Mouse (Mus musculus) limb, embryonic 12.5 days (tissue): ENCODE measurements at regions not wholly inside any gene's neighbourhood (a gene's known extent, or its start where the extent isn't known, plus 50 kb on each side); places are given as distances from the start of the nearest gene placed in this dataset.

Experiments used
- ATAC-seq: fragments of 200-750 bp; cut with Nextera tagmentation; 2 replicates; pipeline ENCODE4 v1.8.0; 2017; ENCODE audit warnings: low read depth, moderate TSS enrichment; ENCODE audit not compliant: insufficient number of reproducible peaks, insufficient read depth, low FRiP score, low TSS enrichment
- H3K27ac ChIP-seq: fragments of 300-500 bp; sonication (generic); 2 replicates; pipeline ENCODE4 v1.5.1; 2016; ENCODE audit warnings: mild to moderate bottlenecking, moderate library complexity
- H3K27me3 ChIP-seq: fragments of 300-500 bp; sonication (generic); 2 replicates; pipeline ENCODE4 v1.6.1; 2016; ENCODE audit warnings: mild to moderate bottlenecking, moderate library complexity
- H3K36me3 ChIP-seq: fragments of 300-500 bp; sonication (generic); 2 replicates; pipeline ENCODE4 v1.6.1; 2016; ENCODE audit warnings: mild to moderate bottlenecking, moderate library complexity
- H3K4me1 ChIP-seq: fragments of 300-500 bp; sonication (generic); replicated peaks from 2 replicates; pipeline ENCODE4 v1.6.1; 2016
- H3K4me2 ChIP-seq: fragments of 300-500 bp; sonication (generic); 2 replicates; pipeline ENCODE4 v1.6.1; 2016; ENCODE audit warnings: mild to moderate bottlenecking, moderate library complexity
- H3K4me3 ChIP-seq: fragments of 300-500 bp; sonication (generic); replicated peaks from 2 replicates; pipeline ENCODE4 v1.5.1; 2016; ENCODE audit warnings: mild to moderate bottlenecking
- H3K9ac ChIP-seq: fragments of 300-500 bp; sonication (generic); replicated peaks from 2 replicates; pipeline ENCODE4 v1.6.1; 2016; ENCODE audit warnings: mild to moderate bottlenecking, moderate library complexity
- H3K9me3 ChIP-seq: fragments of 300-500 bp; sonication (generic); 2 replicates; pipeline ENCODE4 v1.6.1; 2016; ENCODE audit warnings: mild to moderate bottlenecking, moderate library complexity
- WGBS: fragments of 180-500 bp; shearing (Covaris S2); methylation state at CpG from one replicate; pipeline ENCODE4 v1.1.7; 2016; 5-methylcytosine and 5-hydroxymethylcytosine counted together

GRCm38 (mm10) chr11:114233636-114234541 lies 167.0 kb upstream of the Sdk2 start:
- H3K9me3 ChIP-seq: no peaks in the 10 kb centered on the region
- no peak for ATAC-seq
- H3K27me3 ChIP-seq: no peaks in the 10 kb centered on the region
- 86% methylated on average over 19 of the region's 19 CpGs for WGBS
- H3K4me3 ChIP-seq: no peak overlapping the region
- H3K27ac ChIP-seq: no peak overlapping the region
- H3K4me2 ChIP-seq: no peak overlapping the region
- H3K36me3 ChIP-seq: no peaks in the 10 kb centered on the region
- H3K9ac ChIP-seq: no peak overlapping the region
- H3K4me1 ChIP-seq: peaks cover 19% of the 10 kb centered on the region

DNA sequence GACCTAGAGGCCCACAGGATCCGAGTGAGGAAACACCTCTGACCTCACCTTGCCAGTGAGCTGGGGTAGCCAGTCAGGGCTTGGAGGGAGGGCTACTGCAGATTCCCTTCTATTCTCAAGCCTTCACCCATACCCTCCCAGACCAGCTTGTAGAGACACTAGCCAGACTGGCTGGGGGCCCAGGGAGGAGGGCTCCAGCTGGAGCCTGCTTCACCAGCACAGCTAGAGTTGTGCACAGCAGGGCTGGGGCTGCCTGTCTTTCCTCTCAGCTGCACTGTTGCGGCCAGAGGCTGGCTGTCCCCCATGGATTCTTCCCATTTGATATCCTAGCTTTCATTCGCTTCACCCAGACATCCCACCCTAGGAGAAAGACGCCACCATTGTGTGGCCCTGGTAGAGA lies 165.0 kb upstream of the Sdk2 start:
- Histone ChIP-seq H3K9ac (0 out of 2 replicates have a peak overlapping the region, but pooled peaks have one; percentile 1), H3K4me2 (no peak overlapping the region), H3K27ac (no peak overlapping the region), H3K4me3 (no peak overlapping the region), H3K4me1 (peaks cover 16% of the 10 kb centered on the region), H3K36me3 (no peaks in the 10 kb centered on the region), H3K27me3 (no peaks in the 10 kb centered on the region; the same call in 1 of the 2 replicates), H3K9me3 (no peaks in the 10 kb centered on the region)
- no peak for ATAC-seq
- WGBS: 79% methylated on average over 4 of the region's 4 CpGs

DNA sequence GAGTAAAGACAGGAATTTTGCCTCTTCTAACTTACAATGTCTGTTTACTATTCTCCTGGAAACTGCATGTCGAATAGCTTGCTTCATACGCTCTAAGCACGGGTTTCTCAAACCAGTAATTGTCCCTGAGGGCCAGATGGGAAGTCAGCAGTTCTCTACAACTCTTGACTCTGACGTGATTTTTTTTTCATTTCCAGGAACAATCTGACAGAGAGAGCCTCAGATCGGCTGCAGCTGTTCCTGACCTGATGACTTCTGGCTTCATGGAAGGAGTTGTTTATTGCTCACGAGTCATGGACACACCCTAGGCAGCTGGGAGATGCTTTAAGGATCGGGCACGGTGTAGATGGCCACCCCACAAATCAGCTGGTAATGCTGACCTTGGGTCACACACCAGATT lies 162.9 kb upstream of the Sdk2 start:
- Histone ChIP-seq H3K4me1 (peaks cover 16% of the 10 kb centered on the region), H3K4me2 (peak overlapping the region; percentile 9; the same call in 1 of the 2 replicates), H3K27me3 (no peaks in the 10 kb centered on the region; the same call in 1 of the 2 replicates), H3K36me3 (no peaks in the 10 kb centered on the region), H3K9ac (no peak overlapping the region), H3K27ac (peak overlapping the region; percentile 73; the same call in 1 of the 2 replicates), H3K9me3 (no peaks in the 10 kb centered on the region), H3K4me3 (no peak overlapping the region)
- no peak for ATAC-seq
- 17% methylated on average over 8 of the region's 8 CpGs for WGBS

DNA sequence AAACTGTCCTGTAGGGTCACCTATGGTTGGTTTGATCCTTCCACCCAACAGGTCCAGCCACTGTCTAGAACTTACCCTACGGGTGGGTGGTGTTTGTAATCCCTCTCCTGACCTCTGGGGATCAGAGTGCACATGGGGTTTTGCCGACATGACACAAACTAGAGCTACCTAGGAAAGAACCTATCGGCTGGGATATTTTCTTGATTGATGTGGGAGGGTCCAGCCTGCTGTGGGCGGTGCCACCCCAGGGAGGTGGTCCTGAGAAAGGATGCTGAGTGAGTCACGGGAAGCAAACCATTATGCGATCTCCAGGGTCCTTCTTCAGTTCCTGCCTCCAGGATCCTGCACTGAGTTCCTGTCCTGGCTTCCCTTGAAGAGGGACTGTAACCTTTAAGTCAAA lies 162.3 kb upstream of the Sdk2 start:
- whole genome bisulfite sequencing: 82% methylated on average over 6 of the region's 6 CpGs
- H3K9ac ChIP-seq: no peak overlapping the region
- no peak overlapping the region for H3K4me3 ChIP-seq
- ATAC-seq: no peak
- H3K9me3 ChIP-seq: no peaks in the 10 kb centered on the region
- peak overlapping the region; percentile 73; the same call in 1 of the 2 replicates for H3K27ac ChIP-seq
- H3K27me3 ChIP-seq: no peaks in the 10 kb centered on the region; the same call in 1 of the 2 replicates
- peaks cover 13% of the 10 kb centered on the region for H3K4me1 ChIP-seq
- H3K4me2 ChIP-seq: no peak overlapping the region; the same call in 1 of the 2 replicates
- H3K36me3 ChIP-seq: no peaks in the 10 kb centered on the region

- Histone ChIP-seq H3K36me3 (no peaks in the 10 kb centered on the region), H3K4me3 (no peak overlapping the region), H3K4me2 (no peak overlapping the region), H3K4me1 (peaks cover 8% of the 10 kb centered on the region), H3K27ac (no peak overlapping the region), H3K27me3 (no peaks in the 10 kb centered on the region; the same call in 1 of the 2 replicates), H3K9me3 (peaks cover 10% of the 10 kb centered on the region), H3K9ac (no peak overlapping the region)
- 90% methylated on average over 13 of the region's 13 CpGs for WGBS
- ATAC-seq: no peak
These were observed 159.7 kb upstream of the Sdk2 start for GRCm38 (mm10) chr11:114226553-114226952.

DNA sequence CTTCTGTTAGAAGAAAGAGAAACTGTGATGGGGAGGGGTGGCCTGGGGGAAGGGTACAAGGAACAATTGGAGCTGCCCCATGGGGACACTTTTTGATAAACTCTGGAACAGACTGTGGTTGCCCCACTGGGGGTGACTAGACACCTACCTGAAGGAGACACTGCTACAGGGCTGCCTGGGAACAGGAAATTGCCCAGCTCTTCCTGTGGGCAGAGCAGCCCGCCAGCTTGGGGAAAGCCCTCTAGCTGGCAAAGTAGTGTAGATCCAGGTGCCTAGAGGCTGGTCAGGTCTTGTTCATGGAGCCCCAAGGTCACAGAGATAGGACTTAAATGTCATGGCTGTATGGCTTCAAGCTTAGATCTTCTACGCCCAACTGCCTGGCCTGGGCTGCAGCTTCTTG lies 157.9 kb upstream of the Sdk2 start:
- no peak overlapping the region for H3K4me2 ChIP-seq
- no peak overlapping the region for H3K4me3 ChIP-seq
- peaks cover 5% of the 10 kb centered on the region for H3K4me1 ChIP-seq
- H3K9ac ChIP-seq: no peak overlapping the region
- H3K9me3 ChIP-seq: peaks cover 10% of the 10 kb centered on the region
- 84% methylated on average over 2 of the region's 2 CpGs for WGBS
- ATAC-seq: no peak
- H3K27ac ChIP-seq: no peak overlapping the region
- H3K27me3 ChIP-seq: no peaks in the 10 kb centered on the region; the same call in 1 of the 2 replicates
- no peaks in the 10 kb centered on the region for H3K36me3 ChIP-seq

DNA sequence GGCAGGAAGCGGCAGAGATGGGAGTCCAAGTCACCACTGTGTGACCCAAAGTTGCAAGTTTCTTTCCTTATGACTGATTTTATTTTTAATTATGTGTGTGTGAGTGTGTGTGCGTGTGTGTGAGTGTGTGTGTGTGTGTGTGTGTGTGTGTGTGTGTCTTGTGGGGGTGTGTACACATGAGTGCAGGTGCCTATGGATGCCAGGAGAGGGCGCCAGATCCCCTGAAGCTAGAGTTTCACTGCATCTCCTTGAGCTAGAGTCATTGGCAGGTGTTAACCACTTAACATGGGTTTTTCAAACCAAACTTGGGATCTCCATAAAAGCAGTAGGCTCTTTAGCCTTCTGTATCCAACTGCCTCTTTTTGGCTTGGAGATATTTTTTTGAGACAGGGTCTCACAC lies 156.2 kb upstream of the Sdk2 start:
- H3K9me3 ChIP-seq: peaks cover 10% of the 10 kb centered on the region

GRCm38 (mm10) chr11:114220466-114220865 lies 153.6 kb upstream of the Sdk2 start:
- H3K4me3 ChIP-seq: no peak overlapping the region
- no peak overlapping the region for H3K9ac ChIP-seq
- peaks cover 10% of the 10 kb centered on the region for H3K9me3 ChIP-seq
- no peaks in the 10 kb centered on the region for H3K36me3 ChIP-seq
- no peak overlapping the region for H3K4me2 ChIP-seq
- ATAC-seq: no peak
- H3K4me1 ChIP-seq: peaks cover 31% of the 10 kb centered on the region
- H3K27me3 ChIP-seq: peaks cover 26% of the 10 kb centered on the region
- WGBS: 95% methylated on average over 2 of the region's 2 CpGs
- no peak overlapping the region for H3K27ac ChIP-seq

More for the DNA sequence above, 156.2 kb upstream of the Sdk2 start:
- no peak overlapping the region for H3K27ac ChIP-seq
- H3K27me3 ChIP-seq: peaks cover 1% of the 10 kb centered on the region; the same call in 1 of the 2 replicates
- no peak for ATAC-seq
- no peak overlapping the region for H3K4me2 ChIP-seq
- 88% methylated on average over 3 of the region's 3 CpGs for WGBS
- peaks cover 15% of the 10 kb centered on the region for H3K4me1 ChIP-seq
- H3K9ac ChIP-seq: no peak overlapping the region
- H3K4me3 ChIP-seq: no peak overlapping the region
- no peaks in the 10 kb centered on the region for H3K36me3 ChIP-seq

DNA sequence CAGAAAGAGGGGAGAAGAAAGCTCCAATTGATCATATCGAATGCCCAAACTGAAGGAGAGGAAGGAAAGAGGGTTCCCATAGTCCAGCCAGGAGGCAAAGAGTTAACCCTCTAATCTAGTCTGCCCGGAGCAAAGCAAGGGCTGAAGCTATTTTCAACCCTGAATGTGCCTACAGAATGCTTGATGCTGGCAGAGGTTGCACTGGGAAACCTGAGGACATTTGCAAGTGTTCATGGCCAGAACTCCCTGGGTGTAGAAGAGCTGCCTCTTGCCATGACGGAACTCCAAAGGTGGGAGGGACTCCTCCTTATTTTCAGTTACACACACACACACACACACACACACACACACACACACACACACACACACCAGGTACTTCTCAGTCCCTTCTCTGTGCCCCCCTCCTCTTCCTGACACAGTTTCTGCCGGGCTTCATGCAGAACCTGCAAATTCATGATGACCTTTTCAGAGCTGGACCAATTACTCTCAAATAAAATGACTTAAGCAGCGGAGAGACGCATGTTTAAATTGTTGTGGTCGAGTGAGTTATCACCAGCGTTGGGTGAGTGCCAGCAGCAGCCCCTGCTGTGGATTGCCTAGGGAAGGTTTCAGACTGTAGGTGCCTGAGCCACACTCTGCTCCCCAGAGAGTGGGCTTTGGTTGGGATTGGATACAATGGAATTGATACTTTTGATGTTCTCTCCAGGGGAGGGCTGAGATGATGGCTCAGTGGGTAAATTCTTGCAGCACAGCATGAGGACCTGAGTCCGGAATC lies 152.1 kb upstream of the Sdk2 start:
- no peak overlapping the region for H3K27ac ChIP-seq
- WGBS: 29% methylated on average over 9 of the region's 9 CpGs
- no peak overlapping the region for H3K4me2 ChIP-seq
- H3K9me3 ChIP-seq: peaks cover 10% of the 10 kb centered on the region
- H3K9ac ChIP-seq: no peak overlapping the region
- H3K36me3 ChIP-seq: no peaks in the 10 kb centered on the region
- peaks cover 26% of the 10 kb centered on the region for H3K27me3 ChIP-seq
- peaks cover 34% of the 10 kb centered on the region for H3K4me1 ChIP-seq
- no peak overlapping the region for H3K4me3 ChIP-seq
- no peak for ATAC-seq

- peak overlapping the region; percentile 42 for H3K9ac ChIP-seq
- no peak for ATAC-seq
These were observed 150.5 kb upstream of the Sdk2 start for GRCm38 (mm10) chr11:114217245-114217757.

DNA sequence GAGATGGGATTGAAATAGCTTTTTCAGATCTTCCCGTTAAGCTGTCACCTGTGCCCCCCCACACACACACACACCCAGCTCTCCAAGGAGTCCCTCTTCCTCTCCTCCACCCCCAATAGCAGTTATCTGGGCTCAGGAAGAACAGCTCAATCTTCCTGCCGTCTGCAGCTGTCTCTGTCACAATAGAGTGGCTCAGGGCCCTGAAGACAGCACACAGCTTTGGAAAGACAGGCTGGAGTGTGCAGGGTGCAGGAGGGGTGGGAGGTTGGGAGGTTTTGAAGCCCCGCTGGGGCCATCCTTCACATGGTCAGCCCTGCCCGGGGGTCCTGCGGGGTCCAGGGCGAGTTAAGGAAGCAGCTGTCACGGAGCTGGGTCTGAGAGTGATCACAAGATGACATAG lies 149.6 kb upstream of the Sdk2 start:
- H3K9me3 ChIP-seq: no peaks in the 10 kb centered on the region
- peaks cover 26% of the 10 kb centered on the region for H3K27me3 ChIP-seq
- H3K36me3 ChIP-seq: no peaks in the 10 kb centered on the region
- 5% methylated on average over 7 of the region's 7 CpGs for WGBS
- H3K4me2 ChIP-seq: peak overlapping the region; percentile 59
- H3K27ac ChIP-seq: no peak overlapping the region
- peaks cover 34% of the 10 kb centered on the region for H3K4me1 ChIP-seq
- no peak for ATAC-seq
- H3K4me3 ChIP-seq: no peak overlapping the region
- no peak overlapping the region for H3K9ac ChIP-seq

More at GRCm38 (mm10) chr11:114217245-114217757, 150.5 kb upstream of the Sdk2 start:
- Histone ChIP-seq H3K9me3 (peaks cover 1% of the 10 kb centered on the region; the same call in 1 of the 2 replicates), H3K36me3 (no peaks in the 10 kb centered on the region), H3K4me3 (peak overlapping the region; percentile 30), H3K27me3 (peaks cover 26% of the 10 kb centered on the region), H3K4me2 (peak overlapping the region; percentile 59), H3K4me1 (peaks cover 34% of the 10 kb centered on the region), H3K27ac (no peak overlapping the region)
- WGBS: 2% methylated on average over 15 of the region's 15 CpGs
